Mouse (Mus musculus): ENCODE measurements around the gene Slc26a6. TPM values are rescaled to one million over a fixed set of nuclear protein-coding genes. Genes with fewer than 3 reads are reported as not detected.
A peak's percentile ranks its signal among the peaks of the same experiment; 100 is the strongest.

Slc26a6 gene
- polyA plus RNA-seq (2015; fragmentation: Nextera tagmentation; extraction: Ambion mirVana), result 5.1 and 5.7 TPM in 2 replicates

DNA sequence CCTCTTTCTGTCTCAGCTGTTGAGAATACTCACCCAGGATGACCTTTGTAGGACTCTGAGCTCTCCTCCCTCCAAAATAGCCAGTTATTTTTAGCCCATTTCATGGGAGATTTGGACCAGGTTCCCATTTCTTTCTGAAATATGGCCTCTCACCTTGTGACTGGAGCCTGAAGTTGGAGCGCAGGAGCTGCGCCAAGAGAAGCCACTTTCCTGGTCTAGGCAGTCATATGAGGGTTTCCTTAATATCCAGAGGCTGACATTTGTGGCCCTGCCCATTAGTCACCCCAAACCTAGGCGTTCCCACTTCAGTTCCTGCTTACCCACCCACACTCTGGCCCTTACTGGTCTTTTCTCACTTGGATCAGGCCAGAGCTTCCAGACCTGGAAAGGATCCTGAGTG, at the start of gene Slc26a6:
Gene Slc26a6, plus strand, starts transcription at position 308 of the 400 bp plus-strand sequence.
- WGBS, result 80% methylated on average over 3 of the region's 3 CpGs

DNA sequence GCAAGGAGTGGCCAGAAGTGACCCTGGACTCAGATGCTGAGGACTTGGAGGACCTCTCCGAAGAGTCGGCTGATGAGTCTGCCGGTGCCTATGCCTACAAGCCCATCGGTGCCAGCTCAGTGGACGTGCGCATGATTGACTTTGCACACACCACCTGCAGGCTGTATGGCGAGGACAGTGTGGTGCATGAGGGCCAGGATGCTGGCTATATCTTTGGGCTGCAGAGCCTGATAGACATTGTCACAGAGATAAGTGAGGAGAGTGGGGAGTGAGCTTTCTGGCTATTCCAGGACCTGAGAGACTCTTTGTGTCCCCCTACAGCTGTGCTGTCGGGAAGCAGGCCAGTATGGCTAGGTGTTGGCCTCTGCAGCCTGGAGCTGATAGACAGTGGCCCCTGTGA, 47.3 kb upstream of the Slc26a6 start:
- Histone ChIP-seq H3K9me3 (no peaks in the 10 kb centered on the region), H3K27me3 (replicated peaks) (no peaks in the 10 kb centered on the region), H3K27ac (replicated peaks) (0 out of 2 replicates have a peak overlapping the region, but pooled peaks have one; percentile 24), H3K36me3 (peaks cover 67% of the 10 kb centered on the region), H3K4me1 (peaks cover 49% of the 10 kb centered on the region), H3K4me3 (no peak overlapping the region), H3K9ac (no peak overlapping the region), H3K4me2 (no peak overlapping the region)
- ATAC-seq (ENCODE audit: extremely low read depth, insufficient number of reproducible peaks, low FRiP score, low TSS enrichment), result no peak
- WGBS, result 75% methylated on average over 8 of the region's 8 CpGs

More for the DNA sequence above, at the start of gene Slc26a6:
- Histone ChIP-seq H3K9ac (peak within 1 kb of the TSS; percentile 85), H3K4me3 (peak within 1 kb of the TSS; percentile 69), H3K27ac (replicated peaks) (peak within 1 kb of the TSS; percentile 74), H3K4me2 (peak within 1 kb of the TSS; percentile 83), H3K27me3 (replicated peaks) (peaks cover 27% of the 10 kb centered on the region), H3K4me1 (peaks cover 27% of the 10 kb centered on the region), H3K9me3 (no peaks in the 10 kb centered on the region), H3K36me3 (peaks cover 15% of the 10 kb centered on the region)
- no peak for ATAC-seq (ENCODE audit: extremely low read depth, insufficient number of reproducible peaks, low FRiP score, low TSS enrichment)

DNA sequence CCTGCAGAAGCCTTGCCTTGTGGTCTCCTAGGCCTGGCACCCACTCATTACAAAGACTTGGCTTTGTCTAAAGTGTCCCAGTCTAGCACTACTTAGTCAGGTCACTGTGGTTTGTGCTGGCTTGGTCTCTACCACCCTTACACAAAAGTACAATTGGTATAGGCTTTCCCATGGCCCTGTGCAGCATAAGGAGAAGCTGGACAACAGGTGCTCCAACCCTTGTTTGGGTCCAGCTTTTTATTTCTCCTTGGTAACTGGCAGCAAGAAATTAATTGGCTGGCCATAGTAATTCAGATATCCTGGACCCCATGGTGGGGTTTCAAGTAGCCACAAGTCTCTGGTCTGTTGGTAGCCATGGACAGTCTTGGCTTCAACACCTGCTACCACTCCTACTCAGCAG, 46.7 kb upstream of the Slc26a6 start:
- H3K9ac ChIP-seq, result no peak overlapping the region
- H3K4me2 ChIP-seq, result no peak overlapping the region
- H3K27me3 ChIP-seq (replicated peaks), result no peaks in the 10 kb centered on the region
- H3K4me3 ChIP-seq, result no peak overlapping the region
- H3K9me3 ChIP-seq, result no peaks in the 10 kb centered on the region
- H3K27ac ChIP-seq (replicated peaks), result peak overlapping the region; percentile 30
- H3K36me3 ChIP-seq, result peaks cover 67% of the 10 kb centered on the region
- peaks cover 49% of the 10 kb centered on the region for H3K4me1 ChIP-seq
- no peak for ATAC-seq (ENCODE audit: extremely low read depth, insufficient number of reproducible peaks, low FRiP score, low TSS enrichment)

DNA sequence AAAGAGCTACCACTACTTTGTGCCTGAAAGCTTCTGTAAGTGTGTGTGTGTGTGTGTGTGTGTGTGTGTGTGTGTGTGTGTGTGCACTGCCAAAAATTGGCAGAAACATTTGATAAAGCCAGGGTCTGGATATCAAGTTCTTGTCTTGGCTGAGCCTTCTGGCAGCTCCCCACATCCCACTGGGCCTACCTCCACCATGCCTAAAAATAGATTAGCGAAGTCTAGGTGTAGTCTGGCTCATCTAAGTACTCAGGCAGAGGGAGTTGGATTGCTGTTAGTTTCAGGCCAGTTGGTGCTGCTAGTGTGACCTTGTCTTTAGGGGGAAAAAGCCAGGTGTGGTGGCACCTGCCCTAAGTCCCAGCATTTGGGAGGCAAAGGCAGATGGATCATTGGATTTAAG, 46.3 kb upstream of the Slc26a6 start:
- Histone ChIP-seq H3K4me1 (peaks cover 49% of the 10 kb centered on the region), H3K9ac (no peak overlapping the region), H3K27me3 (replicated peaks) (no peaks in the 10 kb centered on the region), H3K4me2 (no peak overlapping the region), H3K4me3 (no peak overlapping the region), H3K36me3 (peaks cover 67% of the 10 kb centered on the region), H3K9me3 (no peaks in the 10 kb centered on the region), H3K27ac (replicated peaks) (peak overlapping the region; percentile 30)
- 44% methylated on average over 1 of the region's 1 CpGs for WGBS
- ATAC-seq (ENCODE audit: extremely low read depth, insufficient number of reproducible peaks, low FRiP score, low TSS enrichment), result no peak

DNA sequence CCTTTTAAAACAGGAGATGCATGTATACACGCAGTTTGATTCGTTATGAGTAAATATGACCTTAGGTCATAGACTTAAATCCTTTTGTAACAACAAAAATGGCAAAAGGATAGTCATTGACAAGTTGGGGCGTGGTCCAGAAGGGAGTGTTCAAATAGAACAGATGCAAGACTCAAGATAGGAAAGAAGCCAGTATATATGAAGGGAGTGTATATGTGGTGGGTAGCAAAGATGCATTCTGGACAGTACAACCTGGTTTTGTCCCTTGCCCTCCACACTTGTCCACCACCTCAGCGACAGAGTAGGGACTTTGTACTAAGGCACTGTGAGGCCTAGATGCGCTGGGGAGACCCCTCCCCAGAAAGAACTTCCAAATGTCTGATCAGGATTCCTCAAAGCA, 45.4 kb upstream of the Slc26a6 start:
- Histone ChIP-seq H3K9ac (peak overlapping the region; percentile 60), H3K4me2 (peak overlapping the region; percentile 84), H3K4me3 (0 out of 2 replicates have a peak overlapping the region, but pooled peaks have one; percentile 73), H3K27me3 (replicated peaks) (no peaks in the 10 kb centered on the region), H3K36me3 (peaks cover 67% of the 10 kb centered on the region), H3K9me3 (no peaks in the 10 kb centered on the region), H3K27ac (replicated peaks) (peak overlapping the region; percentile 30), H3K4me1 (peaks cover 49% of the 10 kb centered on the region)
- no peak for ATAC-seq (ENCODE audit: extremely low read depth, insufficient number of reproducible peaks, low FRiP score, low TSS enrichment)
- WGBS, result 66% methylated on average over 5 of the region's 5 CpGs

DNA sequence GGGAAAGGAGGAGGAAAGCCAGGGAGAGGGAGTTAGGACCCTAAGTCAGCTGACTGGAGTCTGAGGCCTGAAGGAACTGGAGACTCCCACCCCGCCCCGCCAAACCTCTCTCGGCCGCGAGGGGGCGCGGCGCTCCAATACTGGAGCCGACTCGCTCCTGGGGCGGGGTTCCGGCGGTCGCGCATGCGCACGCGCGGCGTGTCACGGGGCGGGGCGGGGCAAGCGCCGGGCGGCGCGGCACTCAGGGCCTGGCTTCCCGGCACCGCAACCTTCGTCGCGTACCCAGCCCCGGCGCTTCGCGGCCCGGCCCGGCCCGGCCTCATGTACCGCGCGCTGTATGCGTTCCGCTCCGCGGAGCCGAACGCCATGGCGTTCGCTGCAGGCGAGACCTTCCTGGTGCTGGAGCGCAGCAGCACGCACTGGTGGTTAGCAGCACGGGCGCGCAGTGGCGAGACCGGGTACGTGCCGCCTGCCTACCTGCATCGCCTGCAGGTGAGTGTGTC, 44.9 kb upstream of the Slc26a6 start, which contains the start of gene Nckipsd:
Gene Nckipsd, plus strand, starts transcription at position 206 of the 503 bp plus-strand sequence.
- Histone ChIP-seq H3K27me3 (replicated peaks) (no peaks in the 10 kb centered on the region), H3K27ac (replicated peaks) (peak within 1 kb of the TSS; percentile 33), H3K9ac (peak within 1 kb of the TSS; percentile 88), H3K4me3 (peak within 1 kb of the TSS; percentile 73), H3K36me3 (peaks cover 67% of the 10 kb centered on the region), H3K4me2 (peak within 1 kb of the TSS; percentile 84), H3K4me1 (peaks cover 49% of the 10 kb centered on the region), H3K9me3 (no peaks in the 10 kb centered on the region)
- WGBS, result under 1% methylated on average over 62 of the region's 62 CpGs
- ATAC-seq (ENCODE audit: extremely low read depth, insufficient number of reproducible peaks, low FRiP score, low TSS enrichment), result peak; percentile 85

DNA sequence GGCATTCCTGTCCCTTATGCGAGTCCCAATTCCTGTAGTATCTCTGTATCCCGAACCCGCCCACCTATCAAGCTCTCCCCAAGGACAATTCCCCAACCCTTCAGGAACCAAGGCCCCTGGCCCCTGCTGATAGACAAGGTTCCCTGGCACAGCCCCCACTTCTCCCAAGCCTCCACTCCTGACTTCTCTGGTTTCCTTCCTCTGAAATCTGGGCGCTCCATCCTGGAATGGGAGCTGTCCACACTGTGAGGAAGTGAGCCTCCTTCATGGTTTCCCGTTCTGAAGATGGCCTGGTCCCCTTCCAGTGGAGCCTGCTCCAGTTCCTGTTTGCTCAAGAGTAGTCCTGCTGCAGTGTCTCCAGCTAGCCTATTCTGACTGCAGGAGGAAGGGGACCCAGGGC, 43.9 kb upstream of the Slc26a6 start:
- H3K27ac ChIP-seq (replicated peaks), result 0 out of 2 replicates have a peak overlapping the region, but pooled peaks have one; percentile 33
- H3K4me2 ChIP-seq, result peak overlapping the region; percentile 84
- no peaks in the 10 kb centered on the region for H3K27me3 ChIP-seq (replicated peaks)
- no peak for ATAC-seq (ENCODE audit: extremely low read depth, insufficient number of reproducible peaks, low FRiP score, low TSS enrichment)
- H3K9me3 ChIP-seq, result no peaks in the 10 kb centered on the region
- H3K9ac ChIP-seq, result peak overlapping the region; percentile 88
- WGBS, result 44% methylated on average over 5 of the region's 5 CpGs
- peaks cover 49% of the 10 kb centered on the region for H3K4me1 ChIP-seq
- peaks cover 67% of the 10 kb centered on the region for H3K36me3 ChIP-seq
- peak overlapping the region; percentile 73 for H3K4me3 ChIP-seq

DNA sequence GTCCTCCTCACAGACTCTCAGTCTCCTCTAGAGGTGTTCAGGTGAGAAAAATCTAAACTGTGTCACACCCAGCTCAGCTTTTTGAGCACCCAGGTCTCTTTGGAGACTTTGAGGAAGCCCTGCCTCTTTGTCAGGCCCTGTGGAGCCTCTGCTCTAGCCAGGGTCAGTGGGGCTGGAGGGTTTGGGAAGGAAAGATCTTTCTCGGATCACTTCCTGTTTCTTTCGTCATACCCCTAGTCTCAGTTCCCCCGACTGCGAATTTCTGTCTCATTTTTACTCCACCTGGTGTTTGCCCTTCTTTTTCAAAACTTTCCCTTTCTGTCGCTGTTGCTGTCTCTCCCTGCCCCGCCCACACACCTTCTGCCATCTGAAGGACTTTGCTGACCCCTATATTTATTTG, 43.4 kb upstream of the Slc26a6 start:
- no peak overlapping the region; the same call in 1 of the 2 replicates for H3K9ac ChIP-seq
- WGBS, result 78% methylated on average over 6 of the region's 6 CpGs
- H3K4me2 ChIP-seq, result peak overlapping the region; percentile 84
- H3K4me1 ChIP-seq, result peaks cover 49% of the 10 kb centered on the region
- H3K36me3 ChIP-seq, result peaks cover 67% of the 10 kb centered on the region
- ATAC-seq (ENCODE audit: extremely low read depth, insufficient number of reproducible peaks, low FRiP score, low TSS enrichment), result no peak
- no peak overlapping the region for H3K4me3 ChIP-seq
- H3K27ac ChIP-seq (replicated peaks), result no peak overlapping the region
- no peaks in the 10 kb centered on the region for H3K9me3 ChIP-seq
- H3K27me3 ChIP-seq (replicated peaks), result no peaks in the 10 kb centered on the region

DNA sequence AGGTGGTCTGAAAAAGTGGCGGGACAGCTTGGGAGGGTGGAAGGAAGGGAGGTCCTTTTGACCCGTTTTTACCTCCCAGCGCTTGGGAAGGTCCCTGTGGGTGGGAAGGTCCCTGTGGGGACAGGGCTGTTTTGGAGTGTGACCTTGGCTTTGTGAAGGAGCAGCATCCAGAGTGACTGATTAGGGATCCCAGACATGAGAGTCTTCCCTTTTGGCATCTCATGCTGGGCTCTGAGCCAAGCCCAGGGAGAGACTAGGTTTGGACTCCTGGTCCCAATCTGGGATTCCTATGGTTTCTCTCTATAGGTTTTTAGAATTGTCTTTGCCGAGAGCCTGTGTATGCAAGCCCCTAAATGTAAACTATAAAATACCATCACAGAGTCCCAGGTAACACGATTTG, 42.6 kb upstream of the Slc26a6 start:
- H3K9me3 ChIP-seq, result no peaks in the 10 kb centered on the region
- no peak overlapping the region for H3K4me2 ChIP-seq
- WGBS, result 74% methylated on average over 5 of the region's 5 CpGs
- H3K27me3 ChIP-seq (replicated peaks), result no peaks in the 10 kb centered on the region
- H3K4me1 ChIP-seq, result peaks cover 46% of the 10 kb centered on the region
- H3K4me3 ChIP-seq, result no peak overlapping the region
- H3K27ac ChIP-seq (replicated peaks), result no peak overlapping the region
- ATAC-seq (ENCODE audit: extremely low read depth, insufficient number of reproducible peaks, low FRiP score, low TSS enrichment), result no peak
- no peak overlapping the region for H3K9ac ChIP-seq
- H3K36me3 ChIP-seq, result peaks cover 67% of the 10 kb centered on the region

DNA sequence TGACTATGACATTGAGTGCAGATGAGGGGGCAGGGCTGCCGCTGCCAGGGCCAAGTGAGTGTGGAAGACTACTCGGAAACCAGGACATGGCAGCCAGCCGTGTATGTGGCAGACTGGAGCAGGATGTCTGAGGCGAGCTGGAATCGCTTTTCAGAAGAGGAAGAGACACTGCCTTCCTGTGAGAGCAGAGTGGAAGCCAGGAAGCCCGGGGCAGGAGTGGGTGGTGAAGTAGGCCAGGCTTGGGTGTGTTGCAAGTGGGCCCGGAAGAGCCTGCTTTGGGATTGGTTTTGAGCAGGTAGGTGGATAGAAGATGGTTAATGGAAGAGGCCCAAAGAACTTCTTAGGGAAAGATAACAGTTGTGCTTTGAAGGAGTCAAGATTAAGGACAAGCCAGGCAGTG, 37.5 kb upstream of the Slc26a6 start:
- H3K4me2 ChIP-seq, result no peak overlapping the region
- H3K9ac ChIP-seq, result no peak overlapping the region
- 82% methylated on average over 7 of the region's 7 CpGs for WGBS
- peaks cover 70% of the 10 kb centered on the region for H3K36me3 ChIP-seq
- no peaks in the 10 kb centered on the region for H3K9me3 ChIP-seq
- no peak for ATAC-seq (ENCODE audit: extremely low read depth, insufficient number of reproducible peaks, low FRiP score, low TSS enrichment)
- H3K27ac ChIP-seq (replicated peaks), result no peak overlapping the region
- H3K4me1 ChIP-seq, result peaks cover 1% of the 10 kb centered on the region; the same call in 1 of the 2 replicates
- 0 out of 2 replicates have a peak, but pooled peaks cover 4% of the 10 kb centered on the region for H3K27me3 ChIP-seq (replicated peaks)
- no peak overlapping the region for H3K4me3 ChIP-seq

DNA sequence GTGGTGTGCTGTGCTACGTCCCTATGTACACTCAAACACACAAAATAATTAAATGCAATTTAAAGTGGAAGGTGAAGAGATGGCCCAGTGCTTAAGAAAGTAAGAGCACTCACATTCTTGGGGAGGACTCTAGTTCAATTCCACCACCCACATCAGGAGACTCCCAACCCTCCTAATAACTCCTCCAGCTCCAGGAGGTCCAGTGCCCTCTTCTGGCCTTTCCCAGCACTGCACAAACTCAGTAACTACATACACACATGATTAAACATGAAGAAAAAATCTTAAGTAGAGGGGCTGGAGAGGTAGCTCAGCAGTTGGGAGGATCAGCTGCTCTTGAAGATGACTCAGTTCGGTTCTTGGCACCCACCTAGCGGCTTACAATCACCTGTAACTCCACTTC, 33.6 kb upstream of the Slc26a6 start:
- ATAC-seq (ENCODE audit: extremely low read depth, insufficient number of reproducible peaks, low FRiP score, low TSS enrichment), result no peak
- Histone ChIP-seq H3K27me3 (replicated peaks) (peaks cover 34% of the 10 kb centered on the region), H3K36me3 (peaks cover 33% of the 10 kb centered on the region), H3K4me1 (no peaks in the 10 kb centered on the region), H3K9ac (no peak overlapping the region), H3K4me2 (no peak overlapping the region), H3K9me3 (no peaks in the 10 kb centered on the region), H3K4me3 (no peak overlapping the region), H3K27ac (replicated peaks) (no peak overlapping the region)
- 59% methylated on average over 3 of the region's 3 CpGs for WGBS

DNA sequence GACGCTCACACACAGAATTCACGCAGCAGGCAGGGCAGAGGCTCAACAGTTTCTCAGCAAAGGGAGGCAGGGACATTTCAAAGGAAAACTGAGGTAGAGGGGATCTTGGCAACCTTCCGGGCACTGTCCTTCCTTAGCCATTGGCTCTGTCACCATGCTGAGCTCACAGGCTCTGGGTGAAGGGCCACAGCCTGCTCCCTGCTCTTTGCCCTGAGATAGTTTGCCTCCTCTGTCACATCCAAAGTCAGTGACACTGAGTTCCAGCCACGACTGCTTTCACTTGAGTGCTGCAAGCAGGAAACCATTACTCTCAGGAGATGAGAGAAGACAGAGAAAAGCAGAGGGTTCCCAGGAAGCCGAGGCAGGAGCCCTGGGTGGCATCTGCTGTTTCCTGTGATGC, 33.0 kb upstream of the Slc26a6 start:
- Histone ChIP-seq H3K27ac (replicated peaks) (no peak overlapping the region), H3K9ac (no peak overlapping the region), H3K4me3 (no peak overlapping the region), H3K9me3 (no peaks in the 10 kb centered on the region), H3K36me3 (peaks cover 27% of the 10 kb centered on the region), H3K4me2 (no peak overlapping the region), H3K27me3 (replicated peaks) (peaks cover 40% of the 10 kb centered on the region), H3K4me1 (no peaks in the 10 kb centered on the region)
- ATAC-seq (ENCODE audit: extremely low read depth, insufficient number of reproducible peaks, low FRiP score, low TSS enrichment), result no peak
- 52% methylated on average over 5 of the region's 5 CpGs for WGBS
